Mouse (Mus musculus): ENCODE data around the gene Ifngr2.

DNA sequence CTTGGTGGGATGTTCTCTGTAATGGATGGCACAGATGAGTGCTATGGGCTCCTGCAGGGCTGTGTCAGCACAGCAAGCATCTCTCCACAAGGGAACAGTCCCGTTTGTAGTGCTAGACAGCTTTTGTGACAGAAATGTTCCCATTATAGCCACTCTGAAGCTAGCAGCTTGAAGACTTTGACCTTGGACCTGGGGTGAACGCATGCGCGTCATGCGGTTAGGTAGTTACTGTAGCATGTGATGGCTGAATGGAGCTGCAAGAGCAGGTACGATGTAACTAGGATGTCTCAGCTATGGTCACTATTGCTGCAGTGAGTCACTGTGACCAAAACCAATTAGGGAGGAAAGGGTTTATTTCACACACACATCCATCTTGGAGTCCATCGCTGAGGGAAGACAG lies 48.8 kb upstream of the Ifngr2 start:
- TF ChIP-seq POLR2A (IDR thresholded peaks at IDR 0.05; ENCODE audit: insufficient read length, low read depth) (no peak), POLR2AphosphoS2 (IDR thresholded peaks at IDR 0.05; ENCODE audit: insufficient read length, low read depth) (no peak), E2F4 (IDR thresholded peaks at IDR 0.05; ENCODE audit: insufficient read depth) (no peak), USF1 (IDR thresholded peaks at IDR 0.05; ENCODE audit: low read depth) (no peak), MAX (IDR thresholded peaks at IDR 0.05; ENCODE audit: low read depth) (no peak), TCF12 (IDR thresholded peaks at IDR 0.05; ENCODE audit: insufficient read depth, poor library complexity, severe bottlenecking) (no peak), TCF3 (IDR thresholded peaks at IDR 0.05; ENCODE audit: insufficient read length, low read depth) (no peak), CEBPB (IDR thresholded peaks at IDR 0.05; ENCODE audit: insufficient read depth, poor library complexity, severe bottlenecking) (no peak), MYOD1 (IDR thresholded peaks at IDR 0.05; ENCODE audit: control insufficient read depth in 1 of 3, insufficient read length in 2 of 3, low read depth in 2 of 3) (no peak), MYOG (IDR thresholded peaks at IDR 0.05; ENCODE audit: control insufficient read depth in 1 of 3, insufficient read depth in 1 of 3, insufficient read length in 2 of 3, low read depth in 2 of 3) (no peak), SRF (IDR thresholded peaks at IDR 0.05; ENCODE audit: control insufficient read depth, insufficient read length, low read depth) (no peak)

Measured in myocyte (in vitro differentiated cells).